Mouse (Mus musculus): Measurements from ENCODE around the gene Amigo2.

- TF ChIP-seq REST (IDR thresholded peaks at IDR 0.05; ENCODE audit: insufficient read depth, insufficient read length), result no peak
- no peak for TF ChIP-seq CEBPB (IDR thresholded peaks at IDR 0.05; ENCODE audit: insufficient read depth, poor library complexity, severe bottlenecking)
- TF ChIP-seq POLR2A (IDR thresholded peaks at IDR 0.05; ENCODE audit: insufficient read length, low read depth), result no peak
- TF ChIP-seq USF1 (IDR thresholded peaks at IDR 0.05; ENCODE audit: low read depth), result no peak
- TF ChIP-seq MAX (IDR thresholded peaks at IDR 0.05; ENCODE audit: low read depth), result no peak
- no peak for TF ChIP-seq TCF12 (IDR thresholded peaks at IDR 0.05; ENCODE audit: insufficient read depth, poor library complexity, severe bottlenecking)
- no peak for TF ChIP-seq SRF (IDR thresholded peaks at IDR 0.05; ENCODE audit: control insufficient read depth, insufficient read length, low read depth)
- no peak for TF ChIP-seq POLR2AphosphoS2 (IDR thresholded peaks at IDR 0.05; ENCODE audit: insufficient read length, low read depth)
- no peak for TF ChIP-seq MYOG (IDR thresholded peaks at IDR 0.05; ENCODE audit: control insufficient read depth in 1 of 3, insufficient read depth in 1 of 3, insufficient read length in 2 of 3, low read depth in 2 of 3)
- TF ChIP-seq MYOD1 (IDR thresholded peaks at IDR 0.05; ENCODE audit: control insufficient read depth in 1 of 3, insufficient read length in 2 of 3, low read depth in 2 of 3), result no peak
Measured at GRCm38 (mm10) chr15:97267094-97267695, 20.1 kb upstream of the Amigo2 start.

Measured in myocyte (in vitro differentiated cells).